In the genomic region with DNA sequence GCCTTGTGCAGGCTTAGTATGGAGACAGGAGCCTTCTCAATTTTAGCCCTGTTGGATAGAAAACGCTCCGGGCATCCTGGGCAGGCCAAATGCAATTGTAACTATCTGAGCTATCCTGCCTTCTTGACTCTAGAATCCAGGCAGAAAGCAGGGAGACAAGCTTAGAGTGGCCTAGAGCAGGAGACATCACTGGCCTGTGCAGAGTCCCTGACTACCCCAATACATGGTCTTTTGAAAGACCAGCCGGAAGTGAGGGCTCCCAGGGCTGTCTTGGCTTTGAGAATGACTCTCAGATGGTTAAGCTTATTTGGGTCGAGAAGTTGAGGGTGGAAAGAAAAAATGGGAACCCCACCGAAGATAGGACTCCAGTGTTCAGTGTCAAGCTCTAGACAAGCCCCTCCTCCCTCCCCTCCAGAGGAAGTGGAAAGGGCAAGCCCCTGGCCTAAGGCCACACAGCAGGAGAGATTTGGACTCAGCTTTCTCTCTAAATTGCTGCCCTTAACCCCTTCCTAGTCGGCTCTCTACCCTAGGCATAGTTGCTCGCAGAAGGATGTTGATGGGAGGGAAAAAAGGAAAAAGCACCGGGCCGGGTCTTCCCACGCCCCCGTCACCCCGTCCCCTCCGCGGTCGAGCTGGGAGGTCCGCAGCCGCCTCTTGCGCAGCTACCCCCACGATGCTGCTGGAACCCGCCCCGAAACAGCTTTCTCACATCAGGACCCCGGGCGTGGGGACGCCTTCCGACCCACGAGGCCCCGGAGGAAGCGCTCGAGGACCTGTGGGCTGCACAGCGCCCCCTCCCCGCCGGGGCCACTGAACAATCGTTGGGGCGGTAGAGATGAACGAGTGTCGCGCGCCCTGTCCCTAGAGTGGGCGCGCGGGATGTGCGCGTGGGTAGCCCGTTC, we compare ENCODE assay signal across 8 mouse cellular contexts.
DNase-seq lines count a peak whose midpoint lies in the region; ATAC-seq lines count a peak whose summit lies in the region.

No protein-coding gene starts in this region.

- peak overlapping the region; percentile 76 for H3K4me2 ChIP-seq in embryonic facial prominence, embryonic 13.5 days
- peak overlapping the region; percentile 96 for H3K4me2 ChIP-seq in heart, embryonic 14.5 days (ENCODE audit: low read length)
- peak overlapping the region; percentile 78 for H3K4me2 ChIP-seq in kidney, embryonic 15.5 days
- H3K4me2 ChIP-seq in stomach, embryonic 14.5 days (replicated peaks; ENCODE audit: low read depth, low read length) = peak overlapping the region; percentile 81

- H3K36me3 ChIP-seq in embryonic facial prominence, embryonic 13.5 days = no peaks in the 10 kb centered on the region
- no peaks in the 10 kb centered on the region for H3K36me3 ChIP-seq in heart, embryonic 14.5 days (ENCODE audit: control insufficient read depth, insufficient read depth, low read length)
- no peaks in the 10 kb centered on the region for H3K36me3 ChIP-seq in kidney, embryonic 15.5 days
- H3K36me3 ChIP-seq in stomach, embryonic 14.5 days (ENCODE audit: control insufficient read depth, insufficient read depth, low read length) = no peaks in the 10 kb centered on the region

- ATAC-seq in activated CD4-positive, CD25-positive, alpha-beta regulatory T cell, adult 4 months = peak; percentile 44
- no peak for ATAC-seq in embryonic facial prominence, embryonic 13.5 days (ENCODE audit: insufficient number of reproducible peaks, insufficient read depth, low FRiP score, low TSS enrichment, low read depth)
- peak; percentile 41 for ATAC-seq in heart, embryonic 14.5 days (ENCODE audit: insufficient number of reproducible peaks, insufficient read depth, low FRiP score, low read depth)
- ATAC-seq in kidney, embryonic 15.5 days (replicated peaks; ENCODE audit: low FRiP score) = peak; percentile 46
- ATAC-seq in stomach, embryonic 14.5 days (ENCODE audit: insufficient number of reproducible peaks, insufficient read depth, low FRiP score, low read depth) = peak; percentile 23; the same call in 1 of the 2 replicates

- peak overlapping the region; percentile 42 for H3K4me3 ChIP-seq in embryonic facial prominence, embryonic 13.5 days
- H3K4me3 ChIP-seq in heart, embryonic 14.5 days (ENCODE audit: control insufficient read depth in 1 of 2, insufficient read depth in 1 of 2, low read depth in 1 of 2, low read length in 2 of 2) = peak overlapping the region; percentile 42 to 51
- peak overlapping the region; percentile 39 for H3K4me3 ChIP-seq in kidney, embryonic 15.5 days (replicated peaks)
- peak overlapping the region; percentile 24 for H3K4me3 ChIP-seq in stomach, embryonic 14.5 days (ENCODE audit: low read depth, low read length)

- 2% methylated on average over 44 of the region's 44 CpGs for WGBS in embryonic facial prominence, embryonic 13.5 days
- 5% methylated on average over 44 of the region's 44 CpGs for WGBS in heart, embryonic 14.5 days
- 3% methylated on average over 44 of the region's 44 CpGs for WGBS in kidney, embryonic 15.5 days
- 3% methylated on average over 44 of the region's 44 CpGs for WGBS in stomach, embryonic 14.5 days

- H3K27ac ChIP-seq in embryonic facial prominence, embryonic 13.5 days = peak overlapping the region; percentile 100
- peak overlapping the region; percentile 98 to 99 for H3K27ac ChIP-seq in heart, embryonic 14.5 days (replicated peaks in 1 of 2; ENCODE audit: control insufficient read depth in 1 of 2, insufficient read depth in 1 of 2, low read depth in 2 of 2, low read length in 2 of 2)
- peak overlapping the region; percentile 100 for H3K27ac ChIP-seq in kidney, embryonic 15.5 days
- H3K27ac ChIP-seq in stomach, embryonic 14.5 days (ENCODE audit: low read length) = peak overlapping the region; percentile 100

- peaks cover 56% of the 10 kb centered on the region for H3K4me1 ChIP-seq in embryonic facial prominence, embryonic 13.5 days
- peaks cover 33 to 45% of the 10 kb centered on the region in 2 experiments for H3K4me1 ChIP-seq in heart, embryonic 14.5 days (ENCODE audit: control insufficient read depth in 2 of 2, insufficient read depth in 2 of 2, low read length in 2 of 2)
- peaks cover 66% of the 10 kb centered on the region for H3K4me1 ChIP-seq in kidney, embryonic 15.5 days
- H3K4me1 ChIP-seq in stomach, embryonic 14.5 days (ENCODE audit: control insufficient read depth, insufficient read depth, low read length) = peaks cover 50% of the 10 kb centered on the region

- H3K9ac ChIP-seq in embryonic facial prominence, embryonic 13.5 days = peak overlapping the region; percentile 83
- H3K9ac ChIP-seq in heart, embryonic 14.5 days (ENCODE audit: low read length) = peak overlapping the region; percentile 86
- peak overlapping the region; percentile 66 for H3K9ac ChIP-seq in kidney, embryonic 15.5 days
- peak overlapping the region; percentile 72 for H3K9ac ChIP-seq in stomach, embryonic 14.5 days (replicated peaks; ENCODE audit: low read depth, low read length)

- no peaks in the 10 kb centered on the region for H3K27me3 ChIP-seq in embryonic facial prominence, embryonic 13.5 days
- H3K27me3 ChIP-seq in heart, embryonic 14.5 days (ENCODE audit: control insufficient read depth, insufficient read depth, low read length) = no peaks in the 10 kb centered on the region
- no peaks in the 10 kb centered on the region for H3K27me3 ChIP-seq in kidney, embryonic 15.5 days
- no peaks in the 10 kb centered on the region for H3K27me3 ChIP-seq in stomach, embryonic 14.5 days (ENCODE audit: control insufficient read depth, insufficient read depth, low read length)

- DNase-seq in CD4-positive, CD25-positive, alpha-beta regulatory T cell, adult 2 months (ENCODE audit: low read depth, low spot score) = peak; percentile 80
- peak; percentile 72 for DNase-seq in lung, postnatal 14 days
- DNase-seq in layer of hippocampus, adult 9-10 months (ENCODE audit: low spot score) = no peak

- H3K9me3 ChIP-seq in embryonic facial prominence, embryonic 13.5 days = peaks cover 4% of the 10 kb centered on the region
- peaks cover 4% of the 10 kb centered on the region; the same call in 1 of the 2 replicates for H3K9me3 ChIP-seq in heart, embryonic 14.5 days (ENCODE audit: control insufficient read depth, low read length)
- no peaks in the 10 kb centered on the region for H3K9me3 ChIP-seq in kidney, embryonic 15.5 days (replicated peaks)
- no peaks in the 10 kb centered on the region for H3K9me3 ChIP-seq in stomach, embryonic 14.5 days (ENCODE audit: control insufficient read depth, low read depth, low read length)
